8 mouse cellular contexts compared by ENCODE assay signal in the genomic region with DNA sequence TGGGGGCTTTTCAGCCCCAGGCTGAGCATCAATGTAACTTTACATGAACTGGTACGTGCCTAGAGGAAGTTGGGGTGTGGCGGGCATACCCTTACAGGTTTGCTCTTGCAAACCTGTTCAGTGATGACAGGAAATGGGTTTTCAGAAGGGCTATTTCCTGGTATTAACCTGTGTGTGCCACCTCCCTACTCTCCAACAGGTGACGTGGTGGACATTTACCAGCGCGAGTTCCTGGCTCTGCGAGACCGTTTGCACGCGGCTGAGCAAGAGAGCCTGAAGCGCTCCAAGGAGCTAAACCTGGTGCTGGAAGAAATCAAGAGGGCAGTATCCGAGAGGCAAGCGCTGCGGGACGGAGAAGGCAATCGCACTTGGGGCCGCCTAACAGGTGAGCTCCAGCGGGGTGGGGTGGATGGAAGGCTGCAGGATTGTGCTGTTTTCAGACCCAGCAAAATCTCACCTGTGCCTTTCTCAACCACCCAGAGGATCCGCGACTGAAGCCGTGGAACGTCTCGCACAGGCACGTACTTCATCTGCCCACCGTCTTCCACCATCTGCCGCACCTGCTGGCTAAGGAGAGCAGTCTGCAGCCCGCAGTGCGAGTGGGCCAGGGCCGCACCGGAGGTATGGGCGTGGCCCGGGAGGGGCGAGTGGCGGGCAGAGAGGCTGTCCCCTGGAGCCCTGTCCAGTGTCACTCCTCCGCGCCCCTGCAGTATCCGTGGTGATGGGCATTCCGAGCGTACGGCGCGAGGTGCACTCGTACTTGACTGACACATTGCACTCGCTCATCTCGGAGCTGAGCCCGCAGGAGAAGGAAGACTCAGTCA. TPM values are rescaled to one million over a fixed set of nuclear protein-coding genes. Genes with fewer than 3 reads are reported as not detected.
DNase-seq lines count a peak whose midpoint lies in the region; ATAC-seq lines count a peak whose summit lies in the region.

No protein-coding gene starts in this region.

- peak overlapping the region; percentile 25 for H3K4me3 ChIP-seq in forebrain, embryonic 13.5 days
- peak overlapping the region; percentile 10; the same call in 1 of the 2 replicates for H3K4me3 ChIP-seq in liver, embryonic 12.5 days

- WGBS in forebrain, embryonic 13.5 days = 23% methylated on average over 45 of the region's 45 CpGs
- WGBS in liver, embryonic 12.5 days (ENCODE audit: insufficient replicate concordance) = 69% methylated on average over 45 of the region's 45 CpGs

- peaks cover 46% of the 10 kb centered on the region for H3K4me1 ChIP-seq in forebrain, embryonic 13.5 days
- H3K4me1 ChIP-seq in liver, embryonic 12.5 days = peaks cover 60% of the 10 kb centered on the region

- H3K27ac ChIP-seq in forebrain, embryonic 13.5 days = no peak overlapping the region; the same call in 1 of the 2 replicates
- H3K27ac ChIP-seq in liver, embryonic 12.5 days = no peak overlapping the region

- peak; percentile 29 for ATAC-seq in CD4-positive, CD25-positive, alpha-beta regulatory T cell, adult 4 months
- peak; percentile 28 for ATAC-seq in forebrain, embryonic 13.5 days
- ATAC-seq in liver, embryonic 12.5 days = no peak

- DNase-seq in heart, adult 11 months = peak; percentile 93
- no peak for DNase-seq in heart, postnatal 4 days
- DNase-seq in c-Kit-positive CD71-positive TER-119-positive erythroid progenitor cells, embryonic 14.5 days (ENCODE audit: low spot score) = no peak
- DNase-seq in layer of hippocampus, adult 9-11 months = no peak
- no peak for DNase-seq in frontal cortex, postnatal 14 days (ENCODE audit: low spot score in 2 of 2)

- peaks cover 13% of the 10 kb centered on the region; the same call in 1 of the 2 replicates for H3K27me3 ChIP-seq in forebrain, embryonic 13.5 days
- H3K27me3 ChIP-seq in liver, embryonic 12.5 days (replicated peaks) = no peaks in the 10 kb centered on the region

- peak overlapping the region; percentile 46 for H3K9ac ChIP-seq in forebrain, embryonic 13.5 days
- 0 out of 2 replicates have a peak overlapping the region, but pooled peaks have one; percentile 20 for H3K9ac ChIP-seq in liver, embryonic 12.5 days

- peak overlapping the region; percentile 55 for H3K4me2 ChIP-seq in forebrain, embryonic 13.5 days
- H3K4me2 ChIP-seq in liver, embryonic 12.5 days = peak overlapping the region; percentile 45

- peaks cover 53% of the 10 kb centered on the region for H3K36me3 ChIP-seq in forebrain, embryonic 13.5 days (ENCODE audit: poor library complexity, severe bottlenecking)
- H3K36me3 ChIP-seq in liver, embryonic 12.5 days = peaks cover 68% of the 10 kb centered on the region

- H3K9me3 ChIP-seq in forebrain, embryonic 13.5 days (replicated peaks) = no peaks in the 10 kb centered on the region
- H3K9me3 ChIP-seq in liver, embryonic 12.5 days (replicated peaks) = no peaks in the 10 kb centered on the region

RNA-seq across cellular contexts. Expression of gene Ltc4s, which starts 7.7 kb away (rescaled TPM):
- 1 to 10 TPM; 2.0 to 2.7 TPM for total RNA-seq in heart, postnatal 4 days (2021)
- not detected for polyA plus RNA-seq in CD4-positive, CD25-positive, alpha-beta regulatory T cell, adult 4 months (2017; shearing (Covaris generic))
- polyA plus RNA-seq in forebrain, embryonic 13.5 days (2015; fragmentation: Nextera tagmentation; extraction: Ambion mirVana) = 1.1 and 1.2 TPM in 2 replicates
- polyA plus RNA-seq in liver, embryonic 12.5 days (2016; fragmentation: Nextera tagmentation; extraction: Ambion mirVana) = 0.87 and 1.0 TPM in 2 replicates

RNA-seq across cellular contexts. Expression of gene Mgat4b, which starts 20.0 kb away (rescaled TPM):
- 100 to 1,000 TPM; 117 to 120 TPM for total RNA-seq in heart, postnatal 4 days (2021)
- polyA plus RNA-seq in CD4-positive, CD25-positive, alpha-beta regulatory T cell, adult 4 months (2017; shearing (Covaris generic)) = 1 to 10 TPM; 1.1 to 1.7 TPM
- 10.1 and 12.9 TPM in 2 replicates for polyA plus RNA-seq in forebrain, embryonic 13.5 days (2015; fragmentation: Nextera tagmentation; extraction: Ambion mirVana)
- 29.1 and 30.7 TPM in 2 replicates for polyA plus RNA-seq in liver, embryonic 12.5 days (2016; fragmentation: Nextera tagmentation; extraction: Ambion mirVana)

RNA-seq across cellular contexts. Expression of gene Sqstm1, which starts 20.1 kb away (rescaled TPM):
- 100 to 1,000 TPM; 178 to 180 TPM for total RNA-seq in heart, postnatal 4 days (2021)
- polyA plus RNA-seq in CD4-positive, CD25-positive, alpha-beta regulatory T cell, adult 4 months (2017; shearing (Covaris generic)) = 10 to 100 TPM; 74.8 to 88.4 TPM
- polyA plus RNA-seq in forebrain, embryonic 13.5 days (2015; fragmentation: Nextera tagmentation; extraction: Ambion mirVana) = 194 and 210 TPM in 2 replicates
- 143 and 152 TPM in 2 replicates for polyA plus RNA-seq in liver, embryonic 12.5 days (2016; fragmentation: Nextera tagmentation; extraction: Ambion mirVana)

RNA-seq across cellular contexts. Expression of gene Mrnip, which starts 56.4 kb away (rescaled TPM):
- 1 to 10 TPM; 7.7 to 8.0 TPM for total RNA-seq in heart, postnatal 4 days (2021)
- 10 to 100 TPM in 1 of 2 experiments, 1 to 10 TPM in 1; 7.9 to 11.7 TPM for polyA plus RNA-seq in CD4-positive, CD25-positive, alpha-beta regulatory T cell, adult 4 months (2017; shearing (Covaris generic))
- polyA plus RNA-seq in forebrain, embryonic 13.5 days (2015; fragmentation: Nextera tagmentation; extraction: Ambion mirVana) = 24.0 and 26.9 TPM in 2 replicates
- polyA plus RNA-seq in liver, embryonic 12.5 days (2016; fragmentation: Nextera tagmentation; extraction: Ambion mirVana) = 8.6 and 8.7 TPM in 2 replicates
